Mouse (Mus musculus) MEL (cell line): ENCODE data around the gene Napsa. TPM values are rescaled to one million over a fixed set of nuclear protein-coding genes. Genes with fewer than 3 reads are reported as not detected.

ENCODE experiments used
- DNase-seq: peaks from one replicate; pipeline ENCODE4 v3.0.0; 2011; ENCODE audit warnings: low read depth, low spot score
- H3K27ac ChIP-seq: 2 replicates; pipeline ENCODE4 v1.5.1; 2012; ENCODE audit warnings: low read depth, mild to moderate bottlenecking, control low read depth, low read length, moderate library complexity; ENCODE audit not compliant: control insufficient read depth
- H3K27me3 ChIP-seq, 2 experiments: fragments of 150-350 bp in 1 of 2; sonication (generic) in 1 of 2; 2 replicates each; pipeline ENCODE4 v1.6.1; 2012; ENCODE audit warnings: low read length in 2 of 2, mild to moderate bottlenecking in 2 of 2, improper control_type of control experiment in 1 of 2, moderate library complexity in 1 of 2; ENCODE audit not compliant: insufficient read depth in 2 of 2, control insufficient read depth in 1 of 2
- H3K36me3 ChIP-seq, 2 experiments: 2 replicates each; pipeline ENCODE4 v1.6.1; 2012 to 2014; ENCODE audit warnings: low read length in 2 of 2, improper control_type of control experiment in 1 of 2, inconsistent platforms in 1 of 2, mild to moderate bottlenecking in 1 of 2; ENCODE audit not compliant: insufficient read depth in 2 of 2, control insufficient read depth in 1 of 2
- H3K4me1 ChIP-seq, 2 experiments: fragments of 150-350 bp in 1 of 2; sonication (generic) in 1 of 2; 2 replicates each; pipeline ENCODE4 v1.6.1; 2012; ENCODE audit warnings: low read length in 2 of 2, improper control_type of control experiment in 1 of 2, mild to moderate bottlenecking in 1 of 2; ENCODE audit not compliant: insufficient read depth in 2 of 2, control insufficient read depth in 1 of 2
- H3K4me3 ChIP-seq, 2 experiments: fragments of 150-350 bp in 1 of 2; sonication (generic) in 1 of 2; 2 replicates each; pipeline ENCODE4 v1.5.1; 2012; ENCODE audit warnings: low read depth in 2 of 2, low read length in 2 of 2, mild to moderate bottlenecking in 2 of 2, moderate library complexity in 2 of 2, control low read depth in 1 of 2, improper control_type of control experiment in 1 of 2; ENCODE audit not compliant: control insufficient read depth in 1 of 2, insufficient read depth in 1 of 2
- H3K79me2 ChIP-seq: 2 replicates; pipeline ENCODE4 v1.6.1; 2012; ENCODE audit warnings: mild to moderate bottlenecking, low read length, moderate library complexity; ENCODE audit not compliant: control insufficient read depth, poor library complexity, insufficient read depth
- H3K9ac ChIP-seq: 2 replicates; pipeline ENCODE4 v1.6.1; 2012; ENCODE audit warnings: low read depth, mild to moderate bottlenecking, control low read depth, low read length, moderate library complexity; ENCODE audit not compliant: control insufficient read depth, poor library complexity, severe bottlenecking
- H3K9me3 ChIP-seq: fragments of 150-350 bp; sonication (generic); replicated peaks from 2 replicates; pipeline ENCODE4 v1.6.1; 2012; ENCODE audit warnings: mild to moderate bottlenecking, low read length, improper control_type of control experiment, moderate library complexity; ENCODE audit not compliant: insufficient read depth
- GATA1 ChIP-seq: IDR thresholded peaks from 2 replicates; pipeline ENCODE4 v1.6.1; 2011; ENCODE audit warnings: low read depth, low read length, improper control_type of control experiment
- MAZ ChIP-seq: IDR thresholded peaks from 2 replicates; pipeline ENCODE4 v1.6.1; 2012; ENCODE audit warnings: low read depth, mild to moderate bottlenecking, inconsistent platforms, low read length, improper control_type of control experiment
- MEF2A ChIP-seq: IDR thresholded peaks from 2 replicates; pipeline ENCODE4 v1.6.1; 2014; ENCODE audit warnings: low read depth, mild to moderate bottlenecking, inconsistent platforms, low read length, improper control_type of control experiment; ENCODE audit not compliant: poor library complexity, insufficient replicate concordance, severe bottlenecking; ENCODE audit errors: extremely low read depth
- NELFE ChIP-seq: IDR thresholded peaks from 2 replicates; pipeline ENCODE4 v1.6.1; 2011; ENCODE audit warnings: low read depth, low read length, improper control_type of control experiment
- NRF1 ChIP-seq: IDR thresholded peaks from 2 replicates; pipeline ENCODE4 v1.6.1; 2014; ENCODE audit warnings: low read depth, mild to moderate bottlenecking, inconsistent platforms, low read length, improper control_type of control experiment, moderate library complexity; ENCODE audit not compliant: poor library complexity, insufficient read depth, severe bottlenecking
- POLR2AphosphoS5 ChIP-seq: IDR thresholded peaks from 2 replicates; pipeline ENCODE4 v1.6.1; 2012; ENCODE audit warnings: low read depth, borderline replicate concordance, mild to moderate bottlenecking, inconsistent platforms, low read length, moderate library complexity, mixed read lengths
- RAD21 ChIP-seq: IDR thresholded peaks from 2 replicates; pipeline ENCODE4 v1.6.1; 2011; ENCODE audit warnings: mild to moderate bottlenecking, low read depth, low read length, improper control_type of control experiment
- SIN3A ChIP-seq: IDR thresholded peaks from 2 replicates; pipeline ENCODE4 v1.6.1; 2012; ENCODE audit warnings: low read length, improper control_type of control experiment, inconsistent platforms
- TBP ChIP-seq: IDR thresholded peaks from 2 replicates; pipeline ENCODE4 v1.8.0; 2011; ENCODE audit warnings: low read depth, low read length, improper control_type of control experiment
- USF2 ChIP-seq, 2 experiments: IDR thresholded peaks; 2 replicates each; pipeline ENCODE4 v1.6.1; 2011 to 2012; ENCODE audit warnings: improper control_type of control experiment in 2 of 2, low read length in 2 of 2, borderline replicate concordance in 1 of 2, inconsistent platforms in 1 of 2, low read depth in 1 of 2, mild to moderate bottlenecking in 1 of 2; ENCODE audit not compliant: insufficient read depth in 1 of 2
- ZC3H11A ChIP-seq: IDR thresholded peaks from 2 replicates; pipeline ENCODE4 v1.6.1; 2012; ENCODE audit warnings: low read depth, mild to moderate bottlenecking, inconsistent platforms, low read length, improper control_type of control experiment
- ZNF384 ChIP-seq: IDR thresholded peaks from 2 replicates; pipeline ENCODE4 v1.6.1; 2012; ENCODE audit warnings: low read depth, mild to moderate bottlenecking, inconsistent platforms, low read length, improper control_type of control experiment
- polyA plus RNA-seq, 2 experiments: library from polyadenylated mRNA; stranded (reverse) in 1 of 2; unstranded in 1 of 2; fragments of >175 nt in 1 of 2; fragments of >200 nt in 1 of 2; gene quantifications; 2 replicates each; pipeline versions ENCODE4 v1.2.1 to v1.2.4; 2012; ENCODE audit warnings: low replicate concordance in 2 of 2, low read depth in 1 of 2; ENCODE audit not compliant: insufficient read length in 2 of 2, insufficient read depth in 1 of 2, missing spikeins in 1 of 2
- total RNA-seq: library from RNA; depleted of rRNA; stranded (reverse); fragments of 300-350 nt; gene quantifications from 2 replicates; pipeline ENCODE4 v1.2.3, GENCODE M21; 2012

Gene Napsa
- total and polyA plus RNA-seq, 3 experiments = 0.33 TPM; not detected in 2

- H3K9me3 ChIP-seq = no peaks in the 10 kb centered on the region
- H3K4me3 ChIP-seq = no peak overlapping the region
- no peak for DNase-seq
- TF ChIP-seq RAD21 = no peak
- TF ChIP-seq TBP = no peak
- TF ChIP-seq ZC3H11A = no peak
- no peak for TF ChIP-seq USF2 (IDR thresholded peaks at IDR 0.05; ENCODE audit: borderline replicate concordance in 1 of 2, insufficient read depth in 1 of 2, low read depth in 1 of 2, low read length in 2 of 2)
- TF ChIP-seq NRF1 = no peak
- TF ChIP-seq SIN3A = no peak
- no peak for TF ChIP-seq MEF2A
- TF ChIP-seq ZNF384 = no peak
- no peak for TF ChIP-seq MAZ
- no peaks in the 10 kb centered on the region for H3K4me1 ChIP-seq
- H3K27ac ChIP-seq = no peak overlapping the region
- H3K79me2 ChIP-seq = no peaks in the 10 kb centered on the region
- no peak overlapping the region for H3K9ac ChIP-seq
- H3K27me3 ChIP-seq = no peaks in the 10 kb centered on the region
- no peaks in the 10 kb centered on the region for H3K36me3 ChIP-seq
Measured at GRCm38 (mm10) chr7:44628402-44629034, 56.3 kb downstream of the Napsa start.

GRCm38 (mm10) chr7:44630437-44630836 is 58.3 kb downstream of the Napsa start:
- no peaks in the 10 kb centered on the region for H3K9me3 ChIP-seq
- H3K27ac ChIP-seq = no peak overlapping the region
- no peaks in the 10 kb centered on the region for H3K79me2 ChIP-seq
- no peaks in the 10 kb centered on the region for H3K27me3 ChIP-seq
- no peaks in the 10 kb centered on the region for H3K36me3 ChIP-seq
- no peak for TF ChIP-seq POLR2AphosphoS5
- no peak overlapping the region for H3K9ac ChIP-seq
- no peaks in the 10 kb centered on the region for H3K4me1 ChIP-seq
- no peak overlapping the region for H3K4me3 ChIP-seq
- no peak for DNase-seq

GRCm38 (mm10) chr7:44632676-44633075 is 60.5 kb downstream of the Napsa start:
- no peaks in the 10 kb centered on the region for H3K79me2 ChIP-seq
- H3K27me3 ChIP-seq = no peaks in the 10 kb centered on the region
- TF ChIP-seq GATA1 (no peak), NELFE (no peak)
- H3K9me3 ChIP-seq = no peaks in the 10 kb centered on the region
- no peak overlapping the region for H3K9ac ChIP-seq
- no peak overlapping the region for H3K4me3 ChIP-seq
- no peak for DNase-seq
- H3K4me1 ChIP-seq = no peaks in the 10 kb centered on the region
- H3K36me3 ChIP-seq = no peaks in the 10 kb centered on the region
- H3K27ac ChIP-seq = no peak overlapping the region
